Mouse (Mus musculus) neutrophil, adult 59 days (primary cell): Measurements from ENCODE around the gene Gm14781. TPM values are rescaled to one million over a fixed set of nuclear protein-coding genes. Genes with fewer than 3 reads are reported as not detected.

Source experiments
- total RNA-seq, 2 experiments: library from RNA; stranded (reverse); gene quantifications; 1 replicate in 1 of 2; 2 replicates in 1 of 2; pipeline ENCODE4 v1.2.4; 2023

Gene Gm14781
- not detected for total RNA-seq

GRCm38 (mm10) chrX:91631894-91632293 lies at the start of gene Gm14781:
TSS of gene Gm14781 (plus strand) at chrX:91632194.

Other genes with a start within 250 kb of the Gm14781 start
- not detected for gene Gm5072, start 239.7 kb upstream of the Gm14781 start, total RNA-seq
- gene Gm8914, start 152.1 kb upstream of the Gm14781 start, total RNA-seq = not detected
- not detected for gene 1700084M14Rik, start 56.3 kb upstream of the Gm14781 start, total RNA-seq
- not detected for gene Mageb5, start 150.8 kb downstream of the Gm14781 start, total RNA-seq